Mouse (Mus musculus) bone marrow macrophage, adult 2 months (primary cell): ENCODE results near the gene Lamp1.

Experiments
- CTCF ChIP-seq: IDR thresholded peaks from 2 replicates; pipeline ENCODE4 v1.5.1; 2012; ENCODE audit warnings: low read depth, mild to moderate bottlenecking, low read length, moderate library complexity
- POLR2A ChIP-seq: IDR thresholded peaks from 2 replicates; pipeline ENCODE4 v1.6.1; 2012; ENCODE audit warnings: mild to moderate bottlenecking, low read depth, low read length, borderline replicate concordance

GRCm38 (mm10) chr8:13216386-13216785 is 57.4 kb downstream of the Lamp1 start:
- TF ChIP-seq CTCF (no peak), POLR2A (no peak)
